In genomic region chr8:3392293-3392692, GRCm38 (mm10) we compare ENCODE assay signal across 7 mouse cellular contexts. TPM values are rescaled to one million over a fixed set of nuclear protein-coding genes. Genes with fewer than 3 reads are reported as not detected.
DNase-seq lines count a peak whose midpoint lies in the region; ATAC-seq and TF ChIP-seq lines count a peak whose summit lies in the region.

No protein-coding gene starts in this region.

- H3K36me3 ChIP-seq in lung, embryonic 14.5 days (ENCODE audit: insufficient read depth): peaks cover 4% of the 10 kb centered on the region; the same call in 1 of the 2 replicates
- H3K36me3 ChIP-seq in forebrain, embryonic 11.5 days (ENCODE audit: control insufficient read depth, insufficient read depth, low read length): no peaks in the 10 kb centered on the region; the same call in 1 of the 2 replicates
- peaks cover 8% of the 10 kb centered on the region; the same call in 1 of the 2 replicates for H3K36me3 ChIP-seq in limb, embryonic 13.5 days

- peak overlapping the region; percentile 73 for H3K9ac ChIP-seq in lung, embryonic 14.5 days
- H3K9ac ChIP-seq in forebrain, embryonic 11.5 days (ENCODE audit: low read length): peak overlapping the region; percentile 79
- H3K9ac ChIP-seq in limb, embryonic 13.5 days: peak overlapping the region; percentile 82

- ATAC-seq in lung, embryonic 14.5 days (ENCODE audit: insufficient read depth): no peak
- ATAC-seq in forebrain, embryonic 11.5 days (replicated peaks; ENCODE audit: low FRiP score): no peak
- no peak for ATAC-seq in limb, embryonic 13.5 days (ENCODE audit: low FRiP score, low read depth)

- no peak for DNase-seq in lung, embryonic 14.5 days
- DNase-seq in lung, postnatal 4 days: no peak
- DNase-seq in forebrain, embryonic 11.5 days (ENCODE audit: low spot score): no peak
- DNase-seq in frontal cortex, postnatal 10 days (ENCODE audit: low spot score in 2 of 2): no peak
- no peak for DNase-seq in right cerebral cortex, adult 18-20 months

- H3K27ac ChIP-seq in lung, embryonic 14.5 days (ENCODE audit: low read depth): no peak overlapping the region
- no peak overlapping the region for H3K27ac ChIP-seq in forebrain, embryonic 11.5 days (ENCODE audit: low read depth, low read length)
- no peak overlapping the region for H3K27ac ChIP-seq in limb, embryonic 13.5 days
- no peak overlapping the region for H3K27ac ChIP-seq in olfactory bulb, adult 2 months (ENCODE audit: insufficient read depth, low read depth, low read length)

- 33% methylated on average over 4 of the region's 4 CpGs for WGBS in lung, embryonic 14.5 days
- WGBS in forebrain, embryonic 11.5 days: 65% methylated on average over 4 of the region's 4 CpGs
- 55% methylated on average over 4 of the region's 4 CpGs for WGBS in limb, embryonic 13.5 days
- 27% methylated on average over 4 of the region's 4 CpGs for WGBS in olfactory bulb, adult 2 months

- TF ChIP-seq POLR2A in olfactory bulb, adult 2 months (IDR thresholded peaks at IDR 0.05; ENCODE audit: insufficient read depth, low read depth, low read length): no peak

- peak overlapping the region; percentile 87 for H3K4me2 ChIP-seq in lung, embryonic 14.5 days
- peak overlapping the region; percentile 74 for H3K4me2 ChIP-seq in forebrain, embryonic 11.5 days (ENCODE audit: low read depth, low read length, severe bottlenecking)
- peak overlapping the region; percentile 84 for H3K4me2 ChIP-seq in limb, embryonic 13.5 days (replicated peaks)

- no peaks in the 10 kb centered on the region for H3K27me3 ChIP-seq in lung, embryonic 14.5 days (ENCODE audit: insufficient read depth, low read length)
- no peaks in the 10 kb centered on the region for H3K27me3 ChIP-seq in forebrain, embryonic 11.5 days (ENCODE audit: control insufficient read depth, insufficient read depth, low read length)
- H3K27me3 ChIP-seq in limb, embryonic 13.5 days: no peaks in the 10 kb centered on the region

- no peak for TF ChIP-seq CTCF in lung, embryonic 14.5 days (IDR thresholded peaks at IDR 0.05; ENCODE audit: low read depth)
- no peak for TF ChIP-seq CTCF in olfactory bulb, adult 2 months (IDR thresholded peaks at IDR 0.05; ENCODE audit: insufficient read depth, low read depth, low read length)

- H3K4me3 ChIP-seq in lung, embryonic 14.5 days (ENCODE audit: low read depth, low read length): peak overlapping the region; percentile 85
- peak overlapping the region; percentile 78 for H3K4me3 ChIP-seq in forebrain, embryonic 11.5 days (ENCODE audit: low read depth, low read length)
- H3K4me3 ChIP-seq in limb, embryonic 13.5 days: peak overlapping the region; percentile 83
- H3K4me3 ChIP-seq in olfactory bulb, adult 2 months (ENCODE audit: insufficient read depth, low read depth, low read length): peak overlapping the region; percentile 88

- no peaks in the 10 kb centered on the region for H3K9me3 ChIP-seq in lung, embryonic 14.5 days (ENCODE audit: low read depth, low read length)
- H3K9me3 ChIP-seq in forebrain, embryonic 11.5 days (ENCODE audit: control insufficient read depth, low read length): no peaks in the 10 kb centered on the region
- H3K9me3 ChIP-seq in limb, embryonic 13.5 days: no peaks in the 10 kb centered on the region

- 0 out of 2 replicates have a peak, but pooled peaks cover 7% of the 10 kb centered on the region for H3K4me1 ChIP-seq in lung, embryonic 14.5 days (ENCODE audit: insufficient read depth)
- peaks cover 8% of the 10 kb centered on the region; the same call in 1 of the 2 replicates for H3K4me1 ChIP-seq in forebrain, embryonic 11.5 days (replicated peaks; ENCODE audit: control insufficient read depth, insufficient read depth, low read length)
- H3K4me1 ChIP-seq in limb, embryonic 13.5 days: peaks cover 23% of the 10 kb centered on the region
- peaks cover 12% of the 10 kb centered on the region for H3K4me1 ChIP-seq in olfactory bulb, adult 2 months (ENCODE audit: control insufficient read depth, insufficient read depth, low read length)

RNA-seq across cellular contexts. Expression of gene Arhgef18, which starts 0.5 kb away (rescaled TPM):
- 7.8 TPM in 2 replicates for polyA plus RNA-seq in lung, embryonic 14.5 days (2014; fragmentation: Nextera tagmentation; extraction: Ambion mirVana)
- polyA plus RNA-seq in forebrain, embryonic 11.5 days (2014; fragmentation: Nextera tagmentation; extraction: Ambion mirVana): 10.4 and 12.3 TPM in 2 replicates
- 8.4 and 10.4 TPM in 2 replicates for polyA plus RNA-seq in limb, embryonic 13.5 days (2015; fragmentation: Nextera tagmentation; extraction: Ambion mirVana)
- not detected in 2 replicates for polyA plus RNA-seq in olfactory bulb, adult 2 months (2012; ENCODE audit: insufficient read depth, insufficient read length, low replicate concordance, missing spikeins)

RNA-seq across cellular contexts. Expression of gene A430078G23Rik, which starts 39.1 kb away (rescaled TPM):
- polyA plus RNA-seq in lung, embryonic 14.5 days (2014; fragmentation: Nextera tagmentation; extraction: Ambion mirVana): 0.27 and 0.43 TPM in 2 replicates
- polyA plus RNA-seq in forebrain, embryonic 11.5 days (2014; fragmentation: Nextera tagmentation; extraction: Ambion mirVana): not detected in 2 replicates
- 0.11 TPM in 1 of 2 replicates, not detected in the other for polyA plus RNA-seq in limb, embryonic 13.5 days (2015; fragmentation: Nextera tagmentation; extraction: Ambion mirVana)
- polyA plus RNA-seq in olfactory bulb, adult 2 months (2012; ENCODE audit: insufficient read depth, insufficient read length, low replicate concordance, missing spikeins): not detected in 2 replicates

Comparison
In these comparisons a context has a peak if more than half of its experiments do, and no peak if none do; other contexts are left out.
1. RNA of gene A430078G23Rik, which starts 39.1 kb away (polyA plus RNA-seq): not detected in olfactory bulb, adult 2 months; 0.27 to 0.43 TPM in lung, embryonic 14.5 days, 0.11 TPM in limb, embryonic 13.5 days and not detected in forebrain, embryonic 11.5 days; every median in the first group is over 10 times any median in the second.
2. Peak in every context shown above with its lines, with median percentiles within 50 percentile points of each other: H3K4me2 ChIP-seq, H3K4me3 ChIP-seq and H3K9ac ChIP-seq.